Mouse (Mus musculus) monocyte, adult 5-6 weeks (primary cell): ENCODE results near the gene Zfp706. TPM values are rescaled to one million over a fixed set of nuclear protein-coding genes. Genes with fewer than 3 reads are reported as not detected.

Experiments used
- ATAC-seq: fragments of 153-309, 156-312 bp; replicated peaks from 2 replicates; pipeline ENCODE4 v1.8.0; 2017; ENCODE audit warnings: mild to moderate bottlenecking; ENCODE audit not compliant: low TSS enrichment, insufficient number of reproducible peaks, severe bottlenecking, poor library complexity, low FRiP score
- total RNA-seq: library from RNA; stranded (forward); fragments of 200-1000, 200-491, 200-594 nt; gene quantifications from 3 replicates; pipeline ENCODE4 v1.2.3, GENCODE M21; 2017

The Zfp706 gene
- total RNA-seq, 1 experiment from 2014 or later, result 90.5 TPM

GRCm38 (mm10) chr15:36987211-36987877 is 20.2 kb downstream of the Zfp706 start:
- ATAC-seq, result no peak

- no peak for ATAC-seq
These were observed 22.0 kb downstream of the Zfp706 start for GRCm38 (mm10) chr15:36985567-36985925.

GRCm38 (mm10) chr15:36984921-36985566 is 22.5 kb downstream of the Zfp706 start:
- ATAC-seq, result no peak

- no peak for ATAC-seq
These were observed 24.1 kb downstream of the Zfp706 start for GRCm38 (mm10) chr15:36983455-36983854.

GRCm38 (mm10) chr15:36980238-36980637 is 27.3 kb downstream of the Zfp706 start:
- ATAC-seq, result no peak

- ATAC-seq, result peak; percentile 63
These were observed 27.9 kb downstream of the Zfp706 start for GRCm38 (mm10) chr15:36979488-36980201.

- no peak for ATAC-seq
These were observed 28.4 kb downstream of the Zfp706 start for GRCm38 (mm10) chr15:36979159-36979487.

- no peak for ATAC-seq
These were observed 29.8 kb downstream of the Zfp706 start for GRCm38 (mm10) chr15:36977823-36978222.

- ATAC-seq, result no peak
These were observed 31.9 kb downstream of the Zfp706 start for GRCm38 (mm10) chr15:36975690-36976089.

- no peak for ATAC-seq
These were observed 32.3 kb downstream of the Zfp706 start for GRCm38 (mm10) chr15:36975256-36975620.

- ATAC-seq, result no peak
These were observed 32.8 kb downstream of the Zfp706 start for GRCm38 (mm10) chr15:36974614-36975255.

GRCm38 (mm10) chr15:36973714-36974113 is 33.9 kb downstream of the Zfp706 start:
- ATAC-seq, result no peak

- ATAC-seq, result no peak
These were observed 34.3 kb downstream of the Zfp706 start for GRCm38 (mm10) chr15:36973290-36973689.

- no peak for ATAC-seq
These were observed 37.8 kb downstream of the Zfp706 start for GRCm38 (mm10) chr15:36969794-36970193.

- no peak for ATAC-seq
These were observed 39.3 kb downstream of the Zfp706 start for GRCm38 (mm10) chr15:36968295-36968694.

- no peak for ATAC-seq
These were observed 40.0 kb downstream of the Zfp706 start for GRCm38 (mm10) chr15:36967381-36968211.

- ATAC-seq, result peak; percentile 41; the same call in 1 of the 2 replicates
These were observed 40.6 kb downstream of the Zfp706 start for GRCm38 (mm10) chr15:36966940-36967339.

- ATAC-seq, result no peak
These were observed 41.1 kb downstream of the Zfp706 start for GRCm38 (mm10) chr15:36966466-36966865.

GRCm38 (mm10) chr15:36965743-36966142 is 41.8 kb downstream of the Zfp706 start:
- ATAC-seq, result no peak
